Mouse (Mus musculus) embryonic stem cell, embryonic (primary cell): Measurements from ENCODE around the gene Tsku.

Experiments
- CTCF ChIA-PET, 4 experiments: fragments of 300-600 bp in 2 of 4; fragments of 350-600 bp in 2 of 4; sonication (Branson Sonifier 250); formaldehyde crosslinking; loops; one replicate each; lab custom pipeline; 2022; ENCODE audit warnings: inconsistent platforms in 2 of 4; lab: Charles Lee
- POLR2A ChIA-PET, 4 experiments: fragments of 300-600 bp in 2 of 4; fragments of 350-600 bp in 2 of 4; sonication (Branson Sonifier 250); formaldehyde crosslinking; loops; one replicate each; lab custom pipeline; 2022; ENCODE audit warnings: antibody characterized with exemption in 4 of 4, inconsistent platforms in 1 of 4; lab: Charles Lee

The Tsku gene

DNA sequence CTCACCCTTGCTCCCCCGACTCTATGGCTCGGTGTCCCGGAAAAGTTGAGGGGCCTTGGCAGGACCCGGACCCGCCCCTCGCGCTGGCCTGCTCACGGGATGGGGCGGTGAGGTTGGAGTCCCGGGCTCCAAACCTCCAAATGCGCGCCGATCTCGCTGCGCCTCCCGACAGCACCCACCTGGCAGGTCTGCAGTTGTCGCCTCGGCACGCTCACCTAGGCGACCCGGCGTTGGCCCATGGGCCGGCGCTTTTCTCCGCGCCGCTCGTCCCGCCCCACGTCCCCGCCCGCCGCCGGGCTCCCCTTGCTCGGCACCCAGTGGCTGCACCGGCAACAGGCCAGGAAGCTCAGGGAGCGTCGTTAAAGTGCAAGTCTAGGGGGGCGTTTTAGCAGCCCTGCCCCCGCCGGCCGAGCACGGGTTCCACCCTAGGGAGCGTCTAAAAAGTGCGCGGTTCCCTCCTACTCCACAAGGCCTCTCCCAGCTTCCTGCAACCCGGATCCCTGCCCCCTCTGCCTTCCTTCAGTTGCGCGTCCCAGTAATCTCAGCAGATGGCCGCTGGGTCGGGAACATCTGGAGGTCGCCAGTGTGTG lies at the start of gene Tsku:
Tsku (minus strand) TSS at position 266 of the 590 bp plus-strand sequence.
- ChIA-PET POLR2A (interaction anchor here (0.6 to 2.3 kb wide), 45 partner anchors 9 to 1049 kb away, joined by 3 to 29 read pairs (median 4); partner anchors contain the start of genes Aamdc (in 1 of the 4), Aqp11 (in 1 of the 4) and Thap12 (in 1 of the 4)), CTCF (interaction anchor here (0.6 to 1.3 kb wide), 18 partner anchors 11 to 495 kb away, joined by 3 to 12 read pairs (median 4); partner anchors contain the start of gene Emsy (in 1 of the 4))

DNA sequence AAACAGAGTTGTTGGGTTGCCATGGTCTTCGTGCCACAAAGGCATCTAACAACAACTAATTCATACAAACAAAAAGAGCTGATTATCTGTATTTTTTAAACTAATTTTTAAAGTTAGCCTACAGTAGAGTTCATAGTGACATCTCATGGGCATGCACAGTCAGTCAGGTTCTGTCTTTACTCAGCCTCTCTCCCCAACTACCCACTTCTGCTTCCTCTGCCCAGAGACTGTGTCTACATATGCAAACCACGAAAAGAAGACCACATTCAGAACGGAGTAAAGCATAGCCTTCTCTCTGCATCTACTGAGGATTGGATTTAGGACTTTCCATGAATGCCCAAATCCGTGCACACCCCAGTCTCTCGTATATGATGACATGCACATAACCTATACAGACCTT lies 46.5 kb upstream of the Tsku start:
- CTCF ChIA-PET, result no interaction called here
- POLR2A ChIA-PET, result no interaction called here

DNA sequence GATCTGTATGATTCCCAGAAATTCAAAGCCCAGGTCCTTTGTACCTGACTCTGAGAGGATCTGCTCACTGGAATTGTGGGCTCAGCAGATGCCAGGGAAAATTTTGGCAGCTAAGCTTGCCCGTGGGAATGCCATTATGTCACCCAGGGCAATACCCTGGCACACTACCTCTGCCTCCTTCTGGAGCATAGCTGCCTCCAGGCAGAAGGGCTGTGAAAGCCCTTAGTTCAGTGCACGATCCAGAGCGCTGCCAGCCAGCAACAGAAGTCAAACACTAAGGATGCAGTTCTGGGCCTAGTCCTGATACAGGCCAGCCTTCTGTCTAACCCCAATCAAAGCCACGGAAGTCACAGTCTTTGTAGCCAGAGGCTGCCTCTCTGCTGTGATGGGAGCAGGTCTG lies 42.9 kb upstream of the Tsku start:
- ChIA-PET POLR2A (interaction anchor here in 2 of 4 experiments (1.1 to 1.3 kb wide), 2 partner anchors 43 to 56 kb away, joined by 3 to 5 read pairs; partner anchors contain the start of gene Tsku (in 1 of the 2)), CTCF (interaction anchor here in 2 of 4 experiments (1.9 to 2.1 kb wide), 2 partner anchors 56 kb away, joined by 5 to 6 read pairs; no protein-coding TSS in a partner anchor)

DNA sequence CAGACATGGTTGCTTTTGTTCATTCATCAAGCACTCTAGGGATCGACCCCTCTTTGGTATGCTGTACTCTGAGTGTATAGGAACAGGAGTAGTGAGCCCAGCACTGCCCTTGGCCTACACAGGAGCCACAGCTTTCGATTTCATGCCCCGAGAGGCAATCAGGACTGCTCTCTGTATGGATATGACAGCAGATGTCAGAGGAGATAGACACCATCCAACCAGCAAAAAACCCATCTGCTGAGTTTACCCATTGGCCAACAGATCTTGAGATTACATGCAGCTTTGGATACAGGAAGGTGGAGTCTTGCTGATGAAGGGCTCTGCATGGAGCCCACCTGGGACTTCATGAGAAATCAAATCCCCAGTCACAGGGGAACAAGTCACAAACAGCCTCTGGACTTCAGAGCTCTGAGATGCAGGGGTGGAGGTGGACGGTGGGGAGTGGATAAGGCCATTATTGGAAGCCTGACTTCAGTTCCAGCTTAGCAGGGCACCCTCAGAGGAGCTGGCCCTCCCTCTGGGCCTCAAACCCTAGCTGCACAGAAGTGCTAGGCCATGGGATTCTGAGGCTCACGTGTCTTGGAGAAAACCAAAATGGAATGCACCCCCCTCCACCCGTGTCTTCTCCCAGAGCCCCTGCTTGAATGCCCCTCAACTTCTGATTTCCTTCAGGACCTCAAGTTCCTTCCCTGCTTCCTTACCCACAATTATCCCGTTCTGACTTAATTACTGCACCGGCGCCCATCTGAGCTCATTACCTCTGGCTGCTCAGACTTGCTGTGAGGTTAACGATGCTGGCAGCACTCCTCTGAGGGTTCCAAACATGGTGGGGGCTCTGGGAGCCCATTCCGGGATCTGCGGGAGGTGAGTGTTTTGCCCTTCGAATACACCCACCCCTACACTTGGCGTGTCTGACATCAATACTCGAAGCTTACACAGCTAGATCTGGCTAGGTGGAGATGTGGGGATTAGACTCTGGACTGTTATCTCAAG lies 41.8 kb upstream of the Tsku start:
- ChIA-PET CTCF (interaction anchor here in 1 of 4 experiments (1.4 kb wide), 1 partner anchor 55 kb away, joined by 5 read pairs; no protein-coding TSS in a partner anchor), POLR2A (interaction anchor here in 1 of 4 experiments (1.3 kb wide), 2 partner anchors 13 to 42 kb away, joined by 4 to 5 read pairs; partner anchors contain the start of gene Tsku)

DNA sequence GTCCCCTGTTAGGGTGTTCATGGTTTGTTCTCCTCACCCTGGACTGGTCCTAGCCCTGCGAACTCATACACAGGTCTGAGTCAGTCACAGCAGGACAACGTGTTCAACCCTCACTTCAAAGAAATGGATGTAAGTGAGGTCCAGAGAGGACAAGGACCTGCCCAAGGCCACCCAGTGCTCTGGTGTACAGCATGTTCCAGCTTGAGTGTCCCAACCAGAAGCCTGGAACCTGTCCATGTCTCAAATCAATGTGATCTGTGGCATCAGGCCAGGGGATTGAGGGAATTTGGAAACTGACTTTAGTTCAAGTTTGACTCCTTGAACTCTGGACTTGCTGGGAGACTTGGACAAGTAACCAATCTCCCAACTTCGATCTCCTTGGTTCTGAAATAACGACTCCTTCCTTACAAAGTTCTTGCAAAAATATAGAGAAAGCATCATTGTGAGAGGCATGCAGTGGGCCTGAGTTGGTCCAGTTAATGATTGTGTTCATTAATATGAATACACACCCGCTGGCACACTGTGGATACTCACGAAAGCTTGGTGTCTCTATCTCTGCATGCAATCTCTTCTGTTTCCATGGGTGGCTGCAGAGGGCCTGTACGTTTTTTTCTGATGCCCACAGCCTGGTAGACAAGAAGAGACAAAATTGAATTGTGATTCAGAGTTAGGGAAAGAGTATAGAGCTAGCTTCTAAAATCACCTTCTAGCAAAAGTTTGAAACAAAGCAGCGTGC lies 31.5 kb upstream of the Tsku start:
- ChIA-PET CTCF (interaction anchor here in 3 of 4 experiments (0.6 to 1.2 kb wide), 3 partner anchors 31 to 58 kb away, joined by 3 to 4 read pairs (median 3); no protein-coding TSS in a partner anchor), POLR2A (interaction anchor here in 2 of 4 experiments (0.6 to 1.4 kb wide), 2 partner anchors 8 to 31 kb away, joined by 4 read pairs; partner anchors contain the start of gene Tsku (in 1 of the 2))

DNA sequence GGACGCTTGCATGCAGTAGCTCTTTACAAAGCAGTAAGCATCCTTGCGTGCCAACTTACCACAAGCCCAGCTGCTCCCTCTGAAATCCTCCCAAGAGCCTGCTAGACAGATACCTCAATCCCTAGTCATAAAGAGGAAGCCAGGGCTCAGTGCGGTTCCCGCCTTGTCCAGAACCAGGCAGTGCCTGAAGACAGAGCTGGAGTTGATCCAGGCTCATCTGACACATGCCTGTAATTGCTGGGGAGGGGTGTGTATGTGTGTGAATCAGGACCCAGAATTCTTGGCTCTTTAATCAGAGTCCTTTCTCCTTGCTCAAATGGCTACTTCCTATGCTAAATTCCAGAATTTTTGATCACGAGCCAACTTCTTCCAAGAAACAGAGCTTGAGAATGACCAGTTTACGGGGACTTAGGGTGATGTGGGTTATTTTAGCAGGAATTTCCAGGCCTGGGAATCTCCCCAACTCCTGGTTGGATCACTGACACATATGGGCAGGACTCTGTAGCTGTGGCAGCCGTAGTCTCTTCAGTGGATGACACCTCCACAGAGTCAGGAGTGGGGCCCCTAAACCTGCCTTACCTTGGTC lies 30.3 kb upstream of the Tsku start:
- POLR2A ChIA-PET, result interaction anchor here in 2 of 4 experiments (0.5 to 1.2 kb wide), 5 partner anchors 13 to 253 kb away, joined by 3 to 5 read pairs (median 4); partner anchors contain the start of gene Tsku (in 2 of the 2)

DNA sequence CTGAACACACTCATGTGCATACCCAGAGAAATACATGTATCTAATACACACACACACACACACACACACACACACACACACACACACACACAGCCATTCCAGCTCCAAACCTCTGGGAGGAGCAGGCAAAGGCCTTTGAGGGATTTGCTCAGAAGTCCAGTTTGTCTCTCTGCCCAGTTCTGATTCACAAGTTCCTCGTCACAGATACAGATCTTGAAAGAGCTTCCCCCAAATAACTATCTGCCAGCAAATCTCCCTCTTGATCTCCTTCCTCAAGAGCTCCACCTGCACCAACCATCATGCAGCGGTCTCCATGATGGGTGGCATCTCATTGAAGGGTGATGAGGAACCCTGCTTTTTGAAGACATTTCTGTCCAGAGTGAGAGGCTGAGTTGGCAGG lies 29.4 kb upstream of the Tsku start:
- ChIA-PET POLR2A (interaction anchor here in 2 of 4 experiments (0.5 to 1.6 kb wide), 8 partner anchors 11 to 608 kb away, joined by 3 to 4 read pairs (median 3); partner anchors contain the start of gene Tsku (in 1 of the 2)), CTCF (interaction anchor here in 3 of 4 experiments (0.6 to 1.7 kb wide), 4 partner anchors 9 to 264 kb away, joined by 3 to 4 read pairs (median 4); no protein-coding TSS in a partner anchor)

More for the DNA sequence above, 30.3 kb upstream of the Tsku start:
- CTCF ChIA-PET, result interaction anchor here in 1 of 4 experiments (0.6 kb wide), 1 partner anchor 40 kb away, joined by 4 read pairs; no protein-coding TSS in a partner anchor

DNA sequence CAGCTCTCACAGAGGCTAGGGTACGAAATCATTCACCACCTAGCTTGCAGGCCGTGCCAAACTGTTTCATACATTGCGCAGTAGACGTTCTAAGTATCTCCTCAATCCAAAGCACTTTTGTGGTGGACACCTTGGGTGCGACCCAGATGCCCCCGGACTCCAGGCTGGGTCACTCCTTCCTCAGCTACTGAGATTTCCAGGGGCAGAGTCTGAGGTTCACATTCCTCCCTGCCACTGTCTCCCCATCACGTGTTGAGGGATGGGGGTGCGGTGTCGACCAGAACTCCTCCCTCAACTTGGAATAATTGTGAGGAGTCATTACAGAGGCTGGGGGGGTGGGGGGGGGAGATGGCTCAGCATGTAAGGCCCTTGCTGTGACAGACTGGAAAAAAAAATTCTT lies 28.5 kb upstream of the Tsku start:
- ChIA-PET CTCF (interaction anchor here in 3 of 4 experiments (0.7 to 1.7 kb wide), 4 partner anchors 8 to 333 kb away, joined by 3 to 4 read pairs (median 3); no protein-coding TSS in a partner anchor), POLR2A (interaction anchor here in 1 of 4 experiments (0.6 to 1.6 kb wide), 6 partner anchors 12 to 989 kb away, joined by 3 to 5 read pairs (median 4); no protein-coding TSS in a partner anchor)

DNA sequence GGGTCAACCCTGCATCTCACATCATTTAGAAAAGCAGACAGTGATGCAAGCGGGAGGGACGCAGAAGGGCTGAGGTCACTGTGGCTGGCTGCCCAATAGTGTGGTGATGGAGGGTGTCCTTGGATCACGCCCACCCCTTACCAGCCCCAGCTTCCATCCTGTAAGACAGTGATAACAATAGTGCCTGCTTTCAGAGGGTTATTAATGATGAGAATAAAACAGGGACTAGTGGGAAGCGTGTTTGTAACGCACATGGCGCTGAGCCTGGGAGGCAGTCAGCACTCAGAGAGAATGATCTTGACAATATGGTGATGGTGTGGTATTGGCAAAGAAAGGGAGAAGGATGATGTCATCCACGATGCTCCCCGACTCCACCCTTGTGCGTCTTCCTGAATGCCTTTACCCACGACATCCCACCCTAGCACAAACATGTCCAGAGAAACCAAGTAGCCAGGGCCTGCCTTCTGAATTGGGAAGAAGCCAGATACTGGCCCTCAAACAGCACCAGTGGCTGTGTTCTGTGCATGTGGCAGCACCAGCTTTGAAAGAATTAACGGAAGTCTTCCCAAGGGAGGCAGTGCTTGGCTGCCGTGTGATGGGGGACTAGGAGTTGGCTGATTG lies 27.9 kb upstream of the Tsku start:
- POLR2A ChIA-PET, result interaction anchor here in 1 of 4 experiments (0.6 to 1.6 kb wide), 2 partner anchors 13 to 950 kb away, joined by 4 read pairs; no protein-coding TSS in a partner anchor
- CTCF ChIA-PET, result interaction anchor here in 2 of 4 experiments (0.7 to 1.7 kb wide), 2 partner anchors 41 to 333 kb away, joined by 3 to 4 read pairs; no protein-coding TSS in a partner anchor

DNA sequence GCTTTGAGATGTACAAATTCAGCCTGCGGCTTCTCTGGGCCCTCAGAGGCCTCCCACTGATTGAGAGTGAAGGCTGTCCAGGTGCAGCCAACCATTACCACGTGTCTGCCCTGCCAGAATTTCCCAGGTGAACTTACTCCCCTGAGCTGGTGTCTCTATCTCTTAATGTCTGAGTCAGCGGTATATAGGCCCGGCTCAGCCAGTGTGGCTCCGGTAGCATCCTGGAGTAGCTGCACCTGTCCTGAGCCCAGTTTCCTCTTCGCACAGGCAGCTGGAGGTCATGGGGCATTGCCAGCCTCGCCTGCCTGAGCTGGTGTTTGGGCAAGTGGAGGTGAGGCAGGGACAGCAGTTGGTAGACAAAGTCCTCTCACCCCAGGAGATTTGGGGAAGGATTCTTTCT lies 26.1 kb upstream of the Tsku start:
- CTCF ChIA-PET, result interaction anchor here in 2 of 4 experiments (0.6 to 1.4 kb wide), 4 partner anchors 39 to 122 kb away, joined by 3 to 4 read pairs (median 3); no protein-coding TSS in a partner anchor
- POLR2A ChIA-PET, result interaction anchor here in 2 of 4 experiments (0.6 to 1.3 kb wide), 3 partner anchors 12 to 26 kb away, joined by 3 to 4 read pairs (median 3); partner anchors contain the start of gene Tsku (in 1 of the 2)

DNA sequence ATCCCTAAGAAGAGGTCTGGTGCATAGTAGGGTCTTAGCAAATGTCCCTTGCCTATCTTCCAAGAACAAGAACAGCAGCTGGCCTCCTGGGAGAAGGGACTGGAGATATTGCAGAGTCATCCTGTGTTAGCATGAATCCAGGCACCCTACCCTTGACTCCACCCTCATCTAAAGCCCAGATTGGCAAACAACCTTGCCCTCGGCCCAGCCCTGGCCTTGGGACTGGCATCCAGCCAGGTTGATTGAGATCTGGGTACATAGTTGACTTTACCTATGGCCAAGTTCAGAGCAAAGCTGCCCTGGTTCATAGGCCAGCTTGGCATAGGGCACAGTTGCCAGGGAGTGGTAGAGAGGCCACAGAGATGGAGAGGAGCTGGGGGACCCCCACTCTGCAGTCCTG lies 24.0 kb upstream of the Tsku start:
- ChIA-PET POLR2A (interaction anchor here in 2 of 4 experiments (0.7 to 1.0 kb wide), 2 partner anchors 8 to 16 kb away, joined by 3 to 4 read pairs; no protein-coding TSS in a partner anchor), CTCF (no interaction called here)

DNA sequence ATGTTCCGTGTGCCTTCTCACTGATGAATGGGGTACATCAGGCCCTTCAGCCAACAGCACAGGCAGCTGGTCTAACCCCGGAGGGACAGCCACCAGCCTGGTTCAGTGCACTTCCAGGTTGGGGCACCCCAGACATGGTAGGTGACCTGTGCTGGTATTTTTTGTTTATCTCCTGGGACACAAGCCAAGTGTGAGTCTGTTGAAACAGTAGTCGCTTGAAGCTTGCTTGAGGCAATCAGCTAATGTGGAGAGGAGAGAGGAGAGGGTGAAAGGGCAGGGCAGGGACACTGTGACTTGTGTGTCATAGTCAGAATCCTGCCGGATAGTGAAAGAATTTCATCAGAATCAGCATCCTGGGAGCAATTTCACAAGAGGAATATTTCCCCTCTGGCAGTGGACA lies 22.2 kb upstream of the Tsku start:
- ChIA-PET POLR2A (interaction anchor here in 1 of 4 experiments (0.5 to 1.5 kb wide), 2 partner anchors 14 to 18 kb away, joined by 3 read pairs; no protein-coding TSS in a partner anchor), CTCF (interaction anchor here in 2 of 4 experiments (0.6 to 0.7 kb wide), 2 partner anchors 27 to 302 kb away, joined by 3 read pairs; no protein-coding TSS in a partner anchor)

DNA sequence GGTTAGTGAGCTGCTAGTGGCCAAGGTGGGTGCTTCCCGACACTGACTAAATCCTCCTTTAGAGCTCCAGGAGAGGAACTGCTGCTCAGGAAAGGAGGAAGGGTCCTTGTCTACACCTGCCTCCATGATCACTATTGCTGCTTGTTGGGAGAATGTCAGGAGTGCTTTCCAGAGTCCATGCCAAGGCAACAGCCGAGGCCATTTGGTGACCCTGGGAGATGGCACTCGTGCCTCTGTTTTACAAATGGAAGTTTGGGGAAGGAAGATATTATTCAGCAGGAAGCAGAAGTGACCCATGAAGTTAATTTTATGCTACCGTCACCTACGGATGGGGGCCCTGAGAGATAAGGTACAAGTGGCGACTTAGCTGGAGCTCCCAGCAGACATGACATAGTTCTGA lies 21.7 kb upstream of the Tsku start:
- ChIA-PET POLR2A (interaction anchor here in 1 of 4 experiments (0.5 to 1.5 kb wide), 2 partner anchors 13 to 19 kb away, joined by 3 read pairs; no protein-coding TSS in a partner anchor), CTCF (interaction anchor here in 2 of 4 experiments (0.6 to 0.7 kb wide), 2 partner anchors 27 to 302 kb away, joined by 3 read pairs; no protein-coding TSS in a partner anchor)

DNA sequence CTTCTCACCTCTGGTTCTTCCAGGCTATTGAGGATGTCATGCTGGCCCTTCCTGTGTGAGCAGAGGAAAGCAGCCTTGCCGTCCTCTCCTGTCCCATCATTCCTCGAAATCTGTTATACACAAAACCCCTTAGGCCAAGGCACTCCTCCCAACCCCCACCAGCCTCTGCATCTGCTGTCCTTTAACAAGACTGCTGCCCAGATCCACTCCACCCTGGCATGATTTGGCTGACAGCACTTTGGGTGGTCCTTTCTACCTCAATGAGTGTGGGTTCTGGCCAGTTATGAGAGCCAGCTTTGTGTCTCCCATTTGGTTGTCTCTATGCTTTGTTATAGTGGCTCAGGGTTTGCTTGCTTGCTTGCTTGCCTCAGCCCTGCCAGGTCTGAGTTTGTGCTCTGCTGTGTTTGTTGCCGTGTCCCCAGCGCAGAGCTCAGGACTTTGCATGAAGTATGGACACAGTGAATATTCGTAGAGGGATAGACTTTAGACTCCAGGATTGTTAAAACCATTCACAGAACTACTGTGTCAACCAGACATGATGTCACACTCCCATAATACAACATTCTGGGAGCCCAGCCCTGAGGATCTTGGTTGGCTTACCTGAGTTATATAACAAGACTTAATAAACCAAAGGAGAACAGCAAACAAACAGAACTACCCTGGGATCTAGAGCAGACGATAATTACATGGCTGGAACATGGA lies 19.2 kb upstream of the Tsku start:
- CTCF ChIA-PET, result no interaction called here
- POLR2A ChIA-PET, result no interaction called here

DNA sequence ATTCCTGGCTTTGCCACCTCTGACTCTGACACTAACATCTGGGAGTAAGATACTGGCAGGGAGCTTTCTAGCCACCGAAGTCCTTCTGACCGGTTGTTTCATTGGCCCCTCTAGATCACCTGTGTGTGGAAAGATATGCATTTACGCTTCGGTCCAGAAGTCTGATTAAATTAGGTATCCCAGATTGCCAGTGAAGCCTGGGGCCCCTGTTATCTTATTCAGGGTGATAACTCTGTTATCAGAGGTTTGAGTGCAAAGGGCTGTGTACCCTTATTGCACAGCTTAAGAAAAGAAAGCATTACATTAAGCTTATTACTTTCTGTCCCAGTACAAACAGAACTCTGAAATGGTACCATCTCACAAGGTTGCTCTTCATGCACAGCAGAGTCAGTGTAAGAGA lies 18.1 kb upstream of the Tsku start:
- ChIA-PET CTCF (interaction anchor here in 1 of 4 experiments (1.2 kb wide), 1 partner anchor 52 kb away, joined by 3 read pairs; no protein-coding TSS in a partner anchor), POLR2A (interaction anchor here in 1 of 4 experiments (1.6 kb wide), 1 partner anchor 12 kb away, joined by 5 read pairs; no protein-coding TSS in a partner anchor)
